Mouse (Mus musculus) stomach, postnatal 0 days (tissue): ENCODE results near the gene Trabd2b. TPM values are rescaled to one million over a fixed set of nuclear protein-coding genes. Genes with fewer than 3 reads are reported as not detected.

ENCODE experiments used
- ATAC-seq: fragments of 200-750 bp; cut with Nextera tagmentation; 2 replicates; pipeline ENCODE4 v1.8.0; 2017; ENCODE audit not compliant: low FRiP score, low TSS enrichment
- DNase-seq: peaks from one replicate; pipeline ENCODE4 v3.0.0-alpha.2; 2016; ENCODE audit warnings: low spot score
- H3K27ac ChIP-seq: fragments of 300-500 bp; sonication (generic); replicated peaks from 2 replicates; pipeline ENCODE4 v1.5.1; 2014; ENCODE audit warnings: mild to moderate bottlenecking, control low read depth
- H3K27me3 ChIP-seq: fragments of 300-500 bp; sonication (generic); 2 replicates; pipeline ENCODE4 v1.6.1; 2014; ENCODE audit warnings: low read length; ENCODE audit not compliant: control insufficient read depth, insufficient read depth
- H3K36me3 ChIP-seq: fragments of 300-500 bp; sonication (generic); 2 replicates; pipeline ENCODE4 v1.6.1; 2014; ENCODE audit warnings: low read length, mixed read lengths; ENCODE audit not compliant: control insufficient read depth, insufficient read depth
- H3K4me1 ChIP-seq: fragments of 300-500 bp; sonication (generic); replicated peaks from 2 replicates; pipeline ENCODE4 v1.6.1; 2014; ENCODE audit warnings: antibody characterized with exemption; ENCODE audit not compliant: control insufficient read depth, insufficient read depth
- H3K4me2 ChIP-seq: fragments of 300-500 bp; sonication (generic); replicated peaks from 2 replicates; pipeline ENCODE4 v1.6.1; 2014; ENCODE audit warnings: low read depth, mild to moderate bottlenecking, control low read depth, moderate library complexity
- H3K4me3 ChIP-seq: fragments of 300-500 bp; sonication (generic); 2 replicates; pipeline ENCODE4 v1.5.1; 2014; ENCODE audit warnings: low read depth, low read length, control low read depth
- H3K9ac ChIP-seq: fragments of 300-500 bp; sonication (generic); 2 replicates; pipeline ENCODE4 v1.6.1; 2014; ENCODE audit warnings: mild to moderate bottlenecking, low read length, control low read depth, mixed read lengths
- H3K9me3 ChIP-seq: fragments of 300-500 bp; sonication (generic); 2 replicates; pipeline ENCODE4 v1.6.1; 2016; ENCODE audit warnings: low read length; ENCODE audit not compliant: control insufficient read depth
- CTCF ChIP-seq: IDR thresholded peaks from 2 replicates; pipeline ENCODE4 v1.5.1; 2016; ENCODE audit warnings: antibody characterized with exemption, low read depth, mild to moderate bottlenecking, moderate library complexity
- EP300 ChIP-seq: optimal IDR thresholded peaks from 2 replicates; pipeline ENCODE3; 2016; ENCODE audit warnings: antibody characterized with exemption
- WGBS: fragments of 180-500 bp; shearing (Covaris S2); extraction: QIAGEN DNeasy Blood & Tissue Kit; methylation state at CpG from one replicate; pipeline ENCODE4 v1.1.7; 2014; 5-methylcytosine and 5-hydroxymethylcytosine counted together
- polyA plus RNA-seq: library from polyadenylated mRNA; unstranded; fragments of >200 nt; fragmentation: Nextera tagmentation; extraction: Ambion mirVana; gene quantifications from 2 replicates; pipeline ENCODE4 v1.2.1, GENCODE M21; 2015

Gene Trabd2b
- polyA plus RNA-seq, 1 experiment from 2014 or later, result 0.61 TPM

DNA sequence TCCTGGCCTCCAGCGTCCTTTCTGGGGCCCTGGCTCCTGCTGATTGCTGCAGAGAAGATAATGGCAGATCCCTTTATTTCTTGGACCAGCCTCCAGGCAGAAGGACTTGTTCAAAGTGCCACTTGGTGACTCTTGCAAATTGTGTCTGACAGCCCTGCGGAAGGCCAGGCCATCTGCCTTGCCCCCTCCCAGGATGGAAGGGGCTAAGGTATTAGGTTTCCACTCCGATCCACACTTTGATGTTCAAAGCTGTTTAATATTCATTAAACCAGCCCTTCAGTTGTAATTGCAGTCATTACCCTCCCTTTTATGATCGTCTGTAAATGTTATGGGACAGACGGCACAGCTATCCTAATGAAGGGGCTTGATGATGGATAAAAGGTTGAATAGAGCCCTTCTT, 75.0 kb downstream of the Trabd2b start:
- Histone ChIP-seq H3K27ac (no peak overlapping the region), H3K9ac (no peak overlapping the region), H3K4me3 (no peak overlapping the region), H3K9me3 (no peaks in the 10 kb centered on the region), H3K4me2 (no peak overlapping the region), H3K27me3 (no peaks in the 10 kb centered on the region), H3K4me1 (no peaks in the 10 kb centered on the region), H3K36me3 (no peaks in the 10 kb centered on the region)
- ATAC-seq, result no peak
- WGBS, result 63% methylated on average over 5 of the region's 5 CpGs
- no peak for DNase-seq
- no peak for TF ChIP-seq CTCF

DNA sequence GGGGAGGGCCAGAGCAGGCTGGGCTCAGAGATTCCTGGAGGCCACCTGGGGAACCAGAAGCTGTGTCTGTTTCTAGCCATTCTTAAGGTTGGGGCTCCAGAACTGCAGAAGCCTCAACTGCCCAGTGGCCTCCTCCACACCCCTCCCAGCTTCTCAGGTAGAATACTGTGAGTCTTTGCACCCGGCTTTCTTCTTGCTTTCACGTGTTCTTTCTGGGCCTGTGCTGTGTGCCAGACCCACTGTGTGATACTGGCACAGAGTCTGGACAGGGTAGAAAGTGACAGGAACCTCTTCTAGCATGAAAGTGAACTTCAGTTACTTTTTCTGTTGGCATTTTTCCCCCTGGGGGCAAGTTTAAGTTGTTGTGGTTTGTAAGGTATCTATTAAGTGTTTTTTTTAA, 77.6 kb downstream of the Trabd2b start:
- ATAC-seq (no peak), DNase-seq (no peak)
- H3K9ac ChIP-seq, result no peak overlapping the region
- 68% methylated on average over 2 of the region's 2 CpGs for WGBS
- H3K4me3 ChIP-seq, result no peak overlapping the region
- H3K9me3 ChIP-seq, result no peaks in the 10 kb centered on the region
- no peaks in the 10 kb centered on the region for H3K27me3 ChIP-seq
- H3K36me3 ChIP-seq, result no peaks in the 10 kb centered on the region
- no peak overlapping the region for H3K4me2 ChIP-seq
- TF ChIP-seq CTCF (no peak), EP300 (no peak)
- H3K27ac ChIP-seq, result no peak overlapping the region
- no peaks in the 10 kb centered on the region for H3K4me1 ChIP-seq

DNA sequence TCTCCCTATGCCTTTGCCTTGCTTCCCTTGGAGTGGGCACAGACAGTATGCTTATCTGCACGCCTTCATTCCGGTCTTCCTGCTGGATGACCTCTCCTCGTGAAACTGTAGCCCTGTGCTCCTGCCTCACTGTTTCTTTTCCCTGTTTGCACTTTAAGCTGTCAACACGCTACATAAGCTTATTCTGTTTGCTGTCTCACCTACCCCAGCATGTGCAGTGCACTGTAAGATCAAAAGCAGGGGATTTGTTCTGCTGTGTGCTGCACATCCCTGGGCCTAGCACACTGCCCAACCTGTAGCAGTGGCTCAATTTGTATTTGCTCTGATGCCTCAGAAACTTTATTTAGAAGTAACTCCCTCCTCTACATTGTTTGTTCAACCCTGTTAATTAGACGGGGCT, 79.5 kb downstream of the Trabd2b start:
- no peaks in the 10 kb centered on the region for H3K4me1 ChIP-seq
- DNase-seq (no peak), ATAC-seq (no peak)
- H3K36me3 ChIP-seq, result no peaks in the 10 kb centered on the region
- no peaks in the 10 kb centered on the region for H3K27me3 ChIP-seq
- no peak overlapping the region for H3K9ac ChIP-seq
- no peaks in the 10 kb centered on the region for H3K9me3 ChIP-seq
- H3K4me3 ChIP-seq, result no peak overlapping the region
- TF ChIP-seq EP300 (no peak), CTCF (no peak)
- 66% methylated on average over 5 of the region's 5 CpGs for WGBS
- no peak overlapping the region for H3K27ac ChIP-seq
- no peak overlapping the region for H3K4me2 ChIP-seq

DNA sequence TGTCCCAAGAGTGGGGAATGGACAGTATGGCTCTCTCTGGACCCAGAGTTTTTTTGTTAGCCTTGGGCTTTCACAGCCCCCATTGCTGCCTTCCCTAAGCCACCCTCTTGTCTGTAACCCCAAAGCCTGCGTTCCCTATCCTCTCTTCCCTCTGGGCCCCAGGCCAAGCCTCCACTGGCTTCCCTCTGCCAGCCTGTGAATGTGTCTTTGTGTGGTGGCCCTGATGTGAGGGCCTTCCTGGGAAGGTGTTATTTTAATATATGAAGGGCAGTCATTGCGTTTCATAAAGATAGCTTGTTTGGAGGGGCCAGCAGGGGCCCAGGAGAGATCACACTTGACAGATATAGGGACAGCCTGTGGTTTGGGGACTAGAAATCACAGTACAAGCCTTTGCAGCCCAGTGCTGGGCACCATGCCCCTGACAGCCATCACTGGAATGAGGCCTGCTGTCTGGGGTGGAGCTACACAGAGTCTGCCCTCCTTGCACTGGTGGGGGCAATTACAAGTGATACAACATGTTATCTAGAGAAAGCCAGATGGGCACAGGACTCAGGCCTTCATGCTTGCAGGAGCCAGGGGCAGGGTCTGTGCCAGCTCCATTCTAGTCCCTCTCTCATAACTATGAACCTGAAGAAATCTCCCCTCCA, 80.5 kb downstream of the Trabd2b start:
- no peaks in the 10 kb centered on the region for H3K4me1 ChIP-seq
- DNase-seq (no peak), ATAC-seq (no peak)
- WGBS, result 71% methylated on average over 2 of the region's 2 CpGs
- H3K4me2 ChIP-seq, result no peak overlapping the region
- H3K4me3 ChIP-seq, result no peak overlapping the region
- H3K27me3 ChIP-seq, result no peaks in the 10 kb centered on the region
- H3K9ac ChIP-seq, result no peak overlapping the region
- H3K36me3 ChIP-seq, result no peaks in the 10 kb centered on the region
- H3K27ac ChIP-seq, result no peak overlapping the region
- no peak for TF ChIP-seq EP300
- TF ChIP-seq CTCF, result no peak
- no peaks in the 10 kb centered on the region for H3K9me3 ChIP-seq

DNA sequence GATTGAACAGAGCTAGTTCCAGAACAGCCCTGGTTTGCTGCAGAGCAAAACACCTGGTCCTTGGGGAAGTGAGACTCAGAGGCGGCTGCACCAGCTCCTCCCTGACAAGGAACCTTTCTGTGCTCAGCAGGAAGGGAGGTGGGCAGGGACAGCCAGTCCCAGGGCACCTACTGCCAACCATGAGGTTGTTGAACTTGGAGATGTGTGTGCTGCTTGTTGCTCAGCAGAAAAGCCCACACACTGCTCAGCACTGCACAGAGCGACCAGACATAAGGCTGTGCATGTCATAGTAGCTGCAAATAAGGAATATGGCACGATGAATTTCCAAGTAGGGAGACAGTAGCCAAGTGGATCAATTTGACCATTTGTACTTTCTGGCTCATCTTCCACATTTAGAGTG, 81.2 kb downstream of the Trabd2b start:
- Histone ChIP-seq H3K9ac (no peak overlapping the region), H3K27me3 (no peaks in the 10 kb centered on the region), H3K4me3 (no peak overlapping the region), H3K36me3 (no peaks in the 10 kb centered on the region), H3K9me3 (no peaks in the 10 kb centered on the region), H3K4me2 (no peak overlapping the region), H3K27ac (no peak overlapping the region), H3K4me1 (no peaks in the 10 kb centered on the region)
- DNase-seq, result no peak
- ATAC-seq, result no peak
- TF ChIP-seq CTCF (no peak), EP300 (no peak)
- WGBS, result 76% methylated on average over 3 of the region's 3 CpGs

DNA sequence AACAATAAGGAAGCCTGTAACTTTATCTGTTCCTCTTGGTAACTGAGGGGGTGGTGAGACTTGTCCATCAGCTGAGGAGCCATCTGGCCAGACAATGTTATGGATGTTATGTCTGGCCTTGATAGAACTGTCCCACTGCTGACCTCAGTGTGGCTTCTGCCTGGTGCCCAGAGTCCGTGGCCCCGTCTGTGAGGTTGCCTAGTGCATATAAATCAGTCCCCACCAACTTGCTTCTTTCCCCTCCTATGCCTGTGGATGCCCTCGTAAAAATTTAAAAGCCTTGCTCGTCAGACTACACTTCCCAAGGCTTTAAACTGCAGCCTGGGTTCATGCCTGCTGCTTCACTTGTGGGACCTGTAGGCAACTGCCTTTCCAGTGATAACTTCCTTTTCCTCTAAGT, 85.6 kb downstream of the Trabd2b start:
- no peaks in the 10 kb centered on the region for H3K9me3 ChIP-seq
- H3K27me3 ChIP-seq, result no peaks in the 10 kb centered on the region
- ATAC-seq (no peak), DNase-seq (no peak)
- H3K4me2 ChIP-seq, result no peak overlapping the region
- 65% methylated on average over 4 of the region's 4 CpGs for WGBS
- no peak overlapping the region for H3K9ac ChIP-seq
- no peak for TF ChIP-seq EP300
- TF ChIP-seq CTCF, result no peak
- no peaks in the 10 kb centered on the region for H3K4me1 ChIP-seq
- H3K4me3 ChIP-seq, result no peak overlapping the region
- no peaks in the 10 kb centered on the region for H3K36me3 ChIP-seq
- H3K27ac ChIP-seq, result no peak overlapping the region
